Mouse (Mus musculus) left cerebral cortex, postnatal 4 days (tissue): ENCODE data around the gene Pspn. TPM values are rescaled to one million over a fixed set of nuclear protein-coding genes. Genes with fewer than 3 reads are reported as not detected.

Experiments used
- DNase-seq: peaks from one replicate; pipeline ENCODE4 v3.0.0-alpha.2; 2022
- intact Hi-C: fragments of 180-260 bp; cut with DNase I; formaldehyde crosslinking; loops from one replicate; pipeline ENCODE4 v1.15.1; 2025
- total RNA-seq, 2 experiments: library from RNA; stranded (reverse); gene quantifications; 2 replicates each; pipeline ENCODE4 v1.2.3; 2021

The Pspn gene
- not detected for total RNA-seq

GRCm38 (mm10) chr17:56999968-57000609 lies at the start of gene Pspn:
Pspn (minus strand) TSS chr17:57000018.
- DNase-seq: no peak
- intact Hi-C loops: no loop called here

- intact Hi-C loops: no loop called here
- no peak for DNase-seq
These were observed 49.0 kb upstream of the Pspn start for GRCm38 (mm10) chr17:57048816-57049215.

GRCm38 (mm10) chr17:57047406-57047805 lies 47.6 kb upstream of the Pspn start:
- peak; percentile 29 for DNase-seq
- intact Hi-C loops: no loop called here

DNA sequence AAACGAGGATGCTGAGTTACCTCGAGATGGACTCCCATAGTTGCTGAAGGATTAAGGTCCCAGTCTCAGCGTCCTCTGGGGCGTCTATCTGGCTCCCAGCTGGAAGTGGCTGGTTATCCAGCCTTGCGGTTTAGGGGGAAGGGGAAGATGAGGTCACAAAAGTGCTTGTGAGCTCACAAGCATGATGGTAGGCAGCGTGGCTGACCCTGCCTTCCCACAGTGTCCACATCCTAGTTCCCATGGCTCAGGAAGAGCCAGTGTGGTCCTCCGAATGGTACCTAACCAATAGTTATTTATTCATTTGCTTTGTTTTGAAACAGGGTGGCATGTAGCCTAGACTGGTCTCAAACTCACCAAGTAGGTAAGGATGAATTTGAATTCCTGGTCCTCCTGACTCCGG lies 41.7 kb upstream of the Pspn start, which contains the start of gene Slc25a41:
Gene Slc25a41, minus strand, starts transcription at position 101 of the 400 bp plus-strand sequence.
- DNase-seq: no peak
- intact Hi-C loops: no loop called here

DNA sequence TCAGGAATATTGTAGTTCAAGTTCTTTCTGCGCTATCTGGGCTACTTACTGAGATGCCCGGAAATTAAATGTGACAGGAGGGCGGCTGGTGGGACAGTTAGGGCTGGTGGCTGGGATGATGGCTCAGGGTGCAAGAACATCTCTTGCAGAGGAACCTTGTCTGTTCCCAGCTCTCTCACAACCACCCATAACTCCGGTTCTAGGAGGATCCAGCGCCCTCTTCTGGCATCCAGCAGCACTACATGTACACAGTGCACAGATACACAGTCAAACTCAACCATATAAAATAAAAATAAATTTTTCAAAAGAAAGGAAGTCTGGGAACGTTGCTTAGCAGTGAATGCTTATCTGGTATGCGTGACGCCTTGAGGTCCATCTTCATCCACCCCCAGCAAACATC lies 39.2 kb upstream of the Pspn start:
- intact Hi-C loops: no loop called here
- DNase-seq: no peak

- intact Hi-C loops: no loop called here
- DNase-seq: no peak
These were observed 33.0 kb upstream of the Pspn start for GRCm38 (mm10) chr17:57032854-57033253.

GRCm38 (mm10) chr17:57031661-57032420 lies 32.0 kb upstream of the Pspn start:
- peak; percentile 93 for DNase-seq
- intact Hi-C loops: no loop called here

GRCm38 (mm10) chr17:57030931-57031660 lies 31.3 kb upstream of the Pspn start, which contains the start of gene Khsrp:
Khsrp (minus strand) TSS chr17:57031522.
- intact Hi-C loops: no loop called here
- DNase-seq: peak; percentile 99

- intact Hi-C loops: no loop called here
- DNase-seq: no peak
These were observed 29.9 kb upstream of the Pspn start for GRCm38 (mm10) chr17:57029691-57030090.

DNA sequence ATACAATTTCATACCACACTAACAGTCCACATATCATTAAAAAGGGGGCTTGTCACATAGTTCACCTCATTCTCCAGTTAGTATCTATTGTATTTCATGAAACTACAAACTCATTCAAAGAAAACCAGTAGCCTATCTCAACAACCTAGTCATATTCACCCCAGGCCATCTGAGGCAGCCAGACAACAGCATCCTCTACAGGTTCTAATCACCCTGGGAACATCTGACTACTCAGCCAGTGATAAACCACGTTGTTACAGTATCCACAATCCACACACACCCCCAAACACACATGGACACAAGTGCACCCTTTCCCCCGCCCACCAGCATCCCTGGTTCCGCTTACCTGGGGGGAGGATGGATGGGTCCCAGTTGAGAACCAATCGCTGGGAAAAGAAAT lies 27.7 kb upstream of the Pspn start:
- DNase-seq: no peak
- intact Hi-C loops: no loop called here

- intact Hi-C loops: no loop called here
- no peak for DNase-seq
These were observed 21.1 kb upstream of the Pspn start for GRCm38 (mm10) chr17:57020960-57021359.

- DNase-seq: no peak
- intact Hi-C loops: no loop called here
These were observed 19.9 kb upstream of the Pspn start for GRCm38 (mm10) chr17:57019693-57020092.

DNA sequence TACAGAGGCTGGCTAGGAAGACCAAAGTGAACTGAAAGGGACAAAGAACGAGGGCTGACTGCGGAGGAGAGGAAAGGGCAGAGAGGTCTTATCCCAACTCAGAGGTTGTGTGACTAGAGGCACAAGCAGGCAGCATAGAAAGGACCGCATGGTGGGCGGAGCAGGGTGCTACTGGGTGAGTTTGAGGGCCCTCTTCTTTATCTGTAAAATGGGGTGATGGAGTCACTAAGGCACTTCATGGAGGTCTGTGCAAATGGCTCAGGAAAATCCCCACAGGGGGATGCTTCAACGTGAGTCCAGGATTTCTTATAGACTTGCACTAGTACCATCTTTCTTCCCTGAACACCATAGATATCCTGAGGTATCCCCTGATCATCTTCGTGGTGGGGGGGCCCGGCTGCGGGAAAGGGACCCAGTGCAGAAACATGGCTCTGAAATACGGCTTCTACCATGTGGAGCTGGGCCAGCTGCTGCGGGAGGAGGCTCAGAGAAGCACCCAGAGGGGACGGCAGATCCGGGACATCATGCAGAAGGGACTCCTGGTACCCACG lies 12.5 kb upstream of the Pspn start:
- no peak for DNase-seq
- intact Hi-C loops: no loop called here

DNA sequence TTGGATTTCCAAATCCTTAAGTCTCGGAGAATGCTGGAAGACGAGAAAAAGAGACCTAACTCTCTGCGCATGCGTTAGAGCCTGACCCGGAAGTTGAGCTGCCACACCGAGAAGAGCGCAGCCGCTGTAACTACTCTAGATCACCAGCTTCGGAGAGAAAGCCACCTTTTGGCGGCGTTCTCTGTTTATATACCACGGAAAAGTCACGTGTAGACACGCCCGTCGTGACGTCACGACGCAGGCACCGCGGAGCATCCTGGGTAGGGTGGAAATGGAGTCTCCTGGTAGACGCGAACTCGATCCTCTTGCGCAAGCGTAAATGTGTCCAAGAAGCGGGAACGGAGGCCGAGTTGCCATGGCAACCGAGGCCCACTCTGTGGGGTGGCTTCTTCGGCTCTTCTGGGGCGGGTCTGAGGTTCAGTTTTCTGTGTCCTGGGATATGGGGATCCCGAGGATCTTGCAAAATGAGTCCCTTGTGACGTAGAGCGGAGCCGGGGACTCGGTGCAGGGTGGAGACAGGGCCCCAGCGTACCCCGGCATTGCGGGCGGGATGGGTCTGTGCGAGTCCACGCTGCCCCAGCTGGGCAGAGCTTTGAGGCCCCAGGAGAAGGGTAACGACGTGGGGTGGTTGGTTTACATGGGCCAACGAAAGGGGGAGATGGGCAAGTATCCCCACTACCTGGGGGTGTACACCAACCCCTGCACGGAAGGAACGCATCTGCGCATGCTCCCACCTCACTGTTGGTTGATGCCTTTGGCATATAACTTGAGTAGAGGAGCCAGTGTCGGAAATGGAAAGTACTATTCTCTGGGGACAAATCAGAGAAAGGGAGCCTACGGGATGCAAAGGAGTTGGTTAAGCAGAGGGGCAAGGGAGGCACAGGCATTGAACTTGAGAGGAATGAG lies 11.7 kb upstream of the Pspn start, which contains the start of the genes Gtf2f1 and Gm17949:
Gene Gtf2f1, minus strand, starts transcription at position 53 of the 906 bp plus-strand sequence.
Gene Gm17949, plus strand, starts transcription at position 234 of the 906 bp plus-strand sequence.
- DNase-seq: peak; percentile 98
- intact Hi-C loops: no loop called here

- no peak for DNase-seq
- intact Hi-C loops: no loop called here
These were observed 11.1 kb upstream of the Pspn start for GRCm38 (mm10) chr17:57010911-57011235.

GRCm38 (mm10) chr17:57007137-57007905 lies 7.5 kb upstream of the Pspn start:
- no peak for DNase-seq
- intact Hi-C loops: no loop called here

DNA sequence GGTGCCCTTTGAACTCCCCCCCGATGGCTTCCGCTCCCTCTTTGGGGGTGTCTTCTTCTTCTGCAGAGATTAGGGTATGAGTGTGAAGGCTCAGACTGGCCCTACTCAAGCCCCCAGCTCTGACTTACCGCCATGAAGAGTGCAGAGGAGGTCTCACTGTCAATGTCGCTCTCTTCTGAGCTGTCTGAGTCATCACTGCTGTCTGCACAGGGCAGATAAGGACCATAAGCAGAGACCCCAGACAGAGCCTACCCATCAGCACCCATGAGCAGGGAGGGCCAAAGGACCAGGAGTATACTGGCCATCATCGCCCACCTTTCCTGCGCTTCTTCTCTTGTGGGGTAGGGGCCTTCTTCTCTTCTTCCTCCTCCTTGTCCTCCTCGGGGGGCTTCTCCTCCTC lies 4.2 kb upstream of the Pspn start:
- intact Hi-C loops: no loop called here
- no peak for DNase-seq

- no peak for DNase-seq
- intact Hi-C loops: no loop called here
These were observed 1.4 kb upstream of the Pspn start for GRCm38 (mm10) chr17:57001228-57001627.

DNA sequence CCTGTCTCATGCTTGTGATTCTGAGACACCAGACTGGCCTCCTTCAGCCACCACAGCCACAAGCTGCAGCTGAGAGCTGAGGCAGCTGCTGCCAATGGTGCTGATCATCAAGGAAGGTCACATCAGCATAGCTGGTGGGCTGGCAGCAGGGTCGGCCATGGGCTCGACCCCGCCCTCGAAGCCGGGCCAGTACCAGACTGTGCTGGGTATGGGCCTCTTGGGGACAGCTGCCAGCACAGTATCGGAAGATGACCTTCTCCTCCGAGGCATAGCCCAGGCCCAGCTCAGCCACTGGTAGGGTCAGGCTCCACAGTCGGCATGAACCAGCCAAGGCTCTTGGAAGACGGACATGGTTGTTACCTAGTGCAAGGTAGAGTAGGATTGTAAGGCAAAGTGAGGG lies 404 bp downstream of the Pspn start:
- intact Hi-C loops: no loop called here
- no peak for DNase-seq
